Mouse (Mus musculus) layer of hippocampus, postnatal 14 days (tissue): ENCODE data around the gene Scrt2. TPM values are rescaled to one million over a fixed set of nuclear protein-coding genes. Genes with fewer than 3 reads are reported as not detected.

Experiments
- DNase-seq, 2 experiments: peaks; one replicate each; pipeline ENCODE4 v3.0.0; 2021 to 2022; ENCODE audit warnings: low spot score in 2 of 2, mixed read lengths in 1 of 2
- total RNA-seq, 2 experiments: library from RNA; stranded (reverse); gene quantifications; 2 replicates each; pipeline ENCODE4 v1.2.3; 2021

The Scrt2 gene
- total RNA-seq, 2 experiments from 2014 or later = 25.6 to 27.7 TPM

DNA sequence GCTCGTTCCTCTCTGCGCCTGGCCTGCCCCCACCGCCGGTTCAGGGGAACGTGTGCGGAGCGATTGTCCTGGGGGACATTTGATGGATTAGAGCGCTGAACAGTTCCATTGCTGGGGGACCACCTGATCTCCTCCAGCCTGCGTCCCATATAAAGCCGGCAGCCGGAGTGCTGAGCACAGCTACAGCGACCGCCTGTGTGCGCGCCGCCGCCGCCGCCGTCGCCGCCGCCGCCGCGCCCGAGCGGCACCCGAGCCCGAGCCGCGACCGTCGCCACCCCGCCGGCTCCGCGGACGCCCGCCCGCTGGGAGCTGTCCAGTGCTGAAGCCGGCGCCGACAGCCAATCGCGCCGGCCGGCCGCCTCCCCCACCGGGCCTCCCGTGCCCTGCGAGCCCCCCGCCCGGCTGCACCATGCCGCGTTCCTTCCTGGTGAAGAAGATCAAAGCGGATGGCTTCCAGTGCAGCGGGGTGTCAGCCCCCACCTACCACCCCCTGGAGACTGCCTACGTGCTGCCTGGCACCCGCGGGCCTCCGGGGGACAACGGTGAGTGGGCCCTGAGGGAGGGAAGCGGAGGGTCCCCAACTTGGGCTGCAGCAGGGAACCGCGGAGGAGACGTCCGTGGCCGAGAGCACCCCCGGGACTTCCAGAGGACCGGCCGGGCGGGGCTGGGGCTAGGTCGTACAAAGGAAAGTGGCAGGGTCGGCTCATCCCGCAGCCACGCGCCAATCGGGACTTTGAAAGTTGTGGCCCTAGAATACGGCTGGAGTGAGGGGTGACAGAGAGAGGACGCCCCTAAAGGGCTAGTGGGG, 516 bp downstream of the Scrt2 start:
- DNase-seq = peak in 1 of 2 experiments; percentile 70

DNA sequence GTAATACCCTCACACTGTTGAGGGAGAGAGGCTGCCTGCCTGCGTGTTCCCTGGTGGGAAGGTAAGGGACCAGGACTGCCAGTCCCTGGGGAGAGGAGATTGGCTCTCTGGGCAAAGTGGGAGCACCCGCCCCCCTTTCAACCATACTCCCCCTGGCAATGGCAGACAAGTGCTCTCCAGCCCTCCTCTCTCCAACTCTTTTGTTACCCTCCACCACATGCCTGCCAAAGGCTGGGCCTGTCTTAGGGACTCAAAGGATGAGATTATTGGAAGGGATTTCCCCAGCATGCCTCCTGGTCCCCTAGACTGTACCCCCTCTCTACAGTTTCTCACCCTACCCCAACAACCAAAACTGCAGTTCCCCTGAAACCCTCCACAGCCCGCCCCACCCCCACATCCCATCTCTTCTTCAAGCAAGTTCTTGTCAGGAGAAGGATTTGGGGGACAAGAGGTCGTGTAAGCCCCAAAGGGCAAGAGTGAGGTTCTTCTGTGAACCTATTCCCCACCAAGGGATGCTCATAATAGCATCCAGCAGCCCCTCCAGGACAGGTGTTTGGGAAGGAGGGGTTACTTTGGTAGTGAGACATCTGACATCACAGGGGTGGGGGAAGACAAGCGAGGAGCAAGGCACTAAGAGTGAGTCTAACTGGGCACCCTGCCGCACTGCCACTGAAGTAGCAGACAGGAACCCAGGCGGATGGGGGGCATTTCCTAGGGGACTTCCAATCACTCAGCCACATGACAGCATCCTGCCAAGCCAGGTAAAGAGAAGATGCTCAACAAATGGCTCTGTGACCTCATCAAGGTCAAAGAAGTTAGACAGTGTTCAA, 1.3 kb downstream of the Scrt2 start:
- DNase-seq = no peak

DNA sequence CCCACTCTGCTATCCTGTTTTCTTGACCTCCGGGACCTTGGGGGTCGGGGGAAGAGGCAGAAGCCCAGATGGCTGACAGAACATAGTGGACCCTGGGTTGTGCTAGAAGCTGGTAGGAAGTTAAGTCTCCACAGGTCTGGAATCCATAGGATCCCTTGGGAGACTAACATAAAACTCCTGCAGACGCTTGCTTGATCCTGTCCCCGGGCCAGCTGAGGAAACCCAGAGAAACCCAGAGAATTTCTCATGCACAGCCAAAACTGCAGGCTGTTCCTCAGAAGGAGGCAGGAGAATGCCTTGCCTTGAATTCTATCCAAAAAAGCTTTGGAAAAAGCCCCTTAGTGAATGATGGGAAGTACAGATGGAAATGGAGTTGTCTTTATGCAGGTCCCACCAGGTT, 2.1 kb downstream of the Scrt2 start:
- DNase-seq = no peak

DNA sequence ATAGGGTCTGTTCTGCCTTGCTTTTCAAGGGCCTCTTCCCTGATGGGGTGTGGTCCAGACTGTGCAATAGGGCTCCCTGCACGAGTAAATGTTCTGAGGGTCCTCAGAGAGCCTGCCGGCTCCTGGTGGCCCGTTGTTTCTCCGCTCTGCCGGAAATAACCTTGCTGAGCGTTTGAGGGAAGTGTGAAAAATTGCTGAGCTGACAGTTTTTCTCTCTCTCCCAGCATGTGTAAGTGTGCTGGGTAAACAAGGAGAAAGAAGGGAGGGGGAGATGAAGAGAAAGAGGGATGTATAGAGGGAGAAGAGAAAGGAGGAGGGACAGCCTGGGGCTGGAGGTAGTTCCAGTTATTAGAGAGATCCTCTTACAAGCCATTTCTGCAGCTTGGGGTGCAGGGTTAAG, 3.0 kb downstream of the Scrt2 start:
- no peak for DNase-seq

DNA sequence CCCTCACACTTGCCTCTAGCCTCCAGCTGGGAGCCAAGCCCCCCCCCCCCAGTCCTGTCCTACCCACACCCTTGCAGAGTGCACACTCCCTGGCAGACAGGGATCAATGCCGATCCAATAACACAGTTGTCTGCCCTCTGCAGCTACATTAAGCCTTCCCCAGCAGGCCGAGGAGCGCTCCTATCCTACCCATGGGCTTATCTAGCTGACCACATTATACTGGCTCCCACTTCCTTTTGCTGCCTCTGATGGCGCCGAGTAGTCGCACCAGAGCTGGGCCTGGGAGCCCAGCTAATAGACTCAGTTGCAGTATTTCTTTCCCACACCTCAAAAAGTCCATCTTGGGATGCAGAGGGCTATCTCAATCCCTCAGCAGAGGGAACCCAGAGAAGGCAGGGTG, 4.1 kb downstream of the Scrt2 start:
- DNase-seq = no peak

DNA sequence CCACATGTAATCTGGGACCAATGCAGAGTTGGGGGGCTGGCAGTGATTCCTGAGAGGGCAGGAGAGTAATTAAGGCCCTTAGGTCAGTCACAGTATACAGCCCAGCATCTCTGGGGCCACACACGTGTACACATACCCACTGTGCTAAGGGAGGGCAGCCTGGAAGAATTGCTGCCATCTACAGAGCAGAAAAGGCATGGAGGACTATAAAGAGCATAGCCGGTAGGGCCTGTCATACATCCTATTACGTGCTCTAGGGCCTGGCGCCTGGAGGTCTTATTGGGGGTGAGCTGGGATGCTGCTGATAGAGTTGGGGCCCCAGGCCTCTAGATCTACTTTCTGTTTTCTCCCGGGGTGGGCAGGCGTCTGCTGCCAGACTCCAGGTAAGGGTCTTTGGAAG, 5.1 kb downstream of the Scrt2 start:
- DNase-seq = no peak

DNA sequence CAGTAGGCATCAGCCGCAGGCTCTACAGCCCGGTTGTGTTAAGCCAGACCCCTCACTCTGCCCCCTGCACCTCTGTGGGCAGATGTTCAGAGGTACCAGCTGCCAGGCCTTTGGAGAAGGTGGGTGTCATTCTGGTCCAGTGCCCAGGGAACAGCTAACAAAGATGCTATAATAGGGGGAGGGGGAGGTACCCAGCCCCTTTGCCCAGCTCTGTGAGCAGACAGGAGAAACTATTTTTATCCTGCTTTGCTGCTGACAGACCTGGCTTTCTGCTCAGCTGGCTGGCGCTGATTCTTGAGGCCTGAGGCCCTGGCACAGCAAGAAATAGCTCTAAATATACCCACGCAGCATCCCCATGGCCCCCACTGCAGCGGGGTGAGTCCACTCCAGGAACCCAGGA, 5.8 kb downstream of the Scrt2 start:
- DNase-seq = no peak

DNA sequence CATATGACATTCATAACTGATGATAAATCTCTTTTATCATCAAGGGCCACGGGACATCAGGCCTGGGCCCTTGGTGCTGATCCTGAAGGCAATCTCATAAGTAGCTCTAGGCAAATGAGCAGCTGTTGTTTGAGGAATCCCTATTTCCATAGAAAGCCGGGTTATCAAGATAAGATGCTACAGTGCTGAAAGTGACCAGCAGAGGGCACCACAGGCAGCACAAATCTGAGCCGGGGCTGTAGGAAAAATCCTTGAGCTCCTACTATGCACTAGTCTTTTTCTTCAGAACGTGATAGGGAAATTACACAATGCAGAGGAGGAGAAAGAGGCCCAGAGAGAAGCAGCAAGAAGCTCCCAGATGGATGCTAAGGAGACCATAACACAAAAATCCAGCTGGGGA, 7.7 kb downstream of the Scrt2 start:
- no peak for DNase-seq

DNA sequence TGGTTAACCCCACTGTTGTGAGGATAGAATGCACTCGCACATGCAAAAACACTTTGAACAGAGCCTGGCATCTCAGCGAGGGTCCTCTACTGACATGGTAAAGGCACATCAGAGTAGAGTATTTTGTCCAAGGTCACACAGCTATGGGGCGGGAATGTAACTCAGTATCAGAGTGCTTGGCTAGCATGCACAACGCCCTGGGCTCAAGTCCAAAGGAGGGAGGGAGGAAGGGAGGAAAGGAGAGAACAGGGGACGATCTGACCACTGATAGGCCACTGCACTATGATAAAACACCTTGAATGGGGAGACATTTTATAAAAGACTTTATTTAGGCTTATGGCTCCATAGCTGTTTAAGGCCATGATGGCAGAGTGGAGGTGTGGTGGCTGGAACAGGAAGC, 8.3 kb downstream of the Scrt2 start:
- DNase-seq = no peak

DNA sequence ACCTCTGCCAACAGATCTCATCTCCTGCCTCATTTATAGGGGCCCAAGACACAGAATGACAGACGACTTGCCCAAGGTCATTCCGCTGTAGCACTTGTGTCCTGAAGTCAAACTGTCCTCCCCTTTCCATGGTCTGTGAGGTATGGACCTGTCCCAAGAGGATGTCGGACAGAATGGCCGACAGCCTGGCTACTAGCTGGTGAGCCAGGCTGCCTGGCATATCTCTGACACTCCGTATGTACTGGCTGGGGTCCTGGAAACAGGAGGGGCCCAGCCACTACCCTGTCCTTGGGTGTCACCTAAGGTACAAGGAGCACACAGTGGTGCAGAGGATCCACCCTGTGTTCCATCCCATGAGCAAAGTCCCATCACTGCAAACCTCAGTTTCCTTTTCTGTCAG, 9.2 kb downstream of the Scrt2 start:
- no peak for DNase-seq

DNA sequence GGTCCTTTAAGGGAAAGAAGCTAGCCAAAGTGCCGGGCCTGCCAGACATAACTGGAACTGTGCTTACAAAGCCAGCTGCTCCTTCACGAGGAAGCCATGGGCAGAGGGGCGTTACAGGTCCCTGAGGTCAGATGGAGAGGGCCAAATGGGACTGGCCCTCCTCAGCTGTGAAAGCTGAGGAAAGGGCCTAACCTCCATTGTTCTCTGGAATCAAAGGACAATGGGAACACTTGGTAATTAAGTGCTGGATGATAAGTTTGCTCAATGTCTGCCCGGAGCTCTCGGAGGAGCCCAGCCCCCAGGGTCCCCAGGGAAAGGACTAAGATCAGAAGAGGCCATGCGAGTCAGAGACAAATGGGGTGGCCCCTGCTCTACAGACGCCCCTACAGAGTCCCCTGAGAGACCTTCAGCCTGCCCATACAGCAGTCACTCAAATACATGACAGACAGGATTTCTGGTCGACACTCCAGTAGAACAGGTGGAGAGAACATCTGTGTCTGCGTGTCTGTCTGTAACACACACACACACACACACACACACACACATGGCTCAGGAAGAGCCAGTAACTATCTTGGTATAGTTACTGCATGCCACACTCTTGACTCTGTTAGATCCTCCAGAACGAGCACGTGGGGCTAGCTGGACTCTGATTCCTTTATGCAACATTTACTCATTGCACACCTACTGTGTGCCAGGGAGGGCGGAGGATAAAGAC, 10.2 kb downstream of the Scrt2 start:
- no peak for DNase-seq

DNA sequence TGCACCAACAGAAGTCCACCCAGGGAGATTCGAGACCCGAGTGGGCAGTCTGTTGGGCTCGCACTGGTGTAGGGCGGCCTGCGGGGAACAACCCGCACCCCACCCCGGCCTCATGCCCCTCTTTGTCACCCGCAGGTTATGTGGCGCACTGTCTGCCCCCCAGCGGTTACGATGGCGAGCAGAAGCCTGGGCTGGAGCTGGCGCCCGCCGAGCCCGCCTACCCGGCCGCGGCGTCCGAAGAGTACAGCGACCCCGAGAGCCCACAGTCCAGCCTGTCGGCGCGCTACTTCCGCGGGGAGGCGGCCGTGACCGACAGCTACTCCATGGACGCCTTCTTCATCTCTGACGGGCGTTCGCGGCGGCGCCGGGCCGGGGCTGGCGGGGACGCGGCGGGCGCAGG, 11.6 kb downstream of the Scrt2 start:
- DNase-seq = no peak

DNA sequence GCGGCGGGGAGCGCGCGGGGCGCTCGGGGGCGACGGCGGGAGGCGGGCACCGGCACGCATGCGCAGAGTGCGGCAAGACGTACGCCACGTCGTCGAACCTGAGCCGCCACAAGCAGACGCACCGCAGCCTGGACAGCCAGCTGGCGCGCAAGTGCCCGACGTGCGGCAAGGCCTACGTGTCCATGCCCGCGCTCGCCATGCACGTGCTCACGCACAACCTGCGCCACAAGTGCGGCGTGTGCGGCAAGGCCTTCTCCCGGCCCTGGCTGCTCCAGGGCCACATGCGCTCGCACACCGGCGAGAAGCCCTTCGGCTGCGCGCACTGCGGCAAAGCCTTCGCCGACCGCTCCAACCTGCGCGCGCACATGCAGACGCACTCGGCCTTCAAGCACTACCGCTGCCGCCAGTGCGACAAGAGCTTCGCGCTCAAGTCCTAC, 12.0 kb downstream of the Scrt2 start:
- DNase-seq = no peak

DNA sequence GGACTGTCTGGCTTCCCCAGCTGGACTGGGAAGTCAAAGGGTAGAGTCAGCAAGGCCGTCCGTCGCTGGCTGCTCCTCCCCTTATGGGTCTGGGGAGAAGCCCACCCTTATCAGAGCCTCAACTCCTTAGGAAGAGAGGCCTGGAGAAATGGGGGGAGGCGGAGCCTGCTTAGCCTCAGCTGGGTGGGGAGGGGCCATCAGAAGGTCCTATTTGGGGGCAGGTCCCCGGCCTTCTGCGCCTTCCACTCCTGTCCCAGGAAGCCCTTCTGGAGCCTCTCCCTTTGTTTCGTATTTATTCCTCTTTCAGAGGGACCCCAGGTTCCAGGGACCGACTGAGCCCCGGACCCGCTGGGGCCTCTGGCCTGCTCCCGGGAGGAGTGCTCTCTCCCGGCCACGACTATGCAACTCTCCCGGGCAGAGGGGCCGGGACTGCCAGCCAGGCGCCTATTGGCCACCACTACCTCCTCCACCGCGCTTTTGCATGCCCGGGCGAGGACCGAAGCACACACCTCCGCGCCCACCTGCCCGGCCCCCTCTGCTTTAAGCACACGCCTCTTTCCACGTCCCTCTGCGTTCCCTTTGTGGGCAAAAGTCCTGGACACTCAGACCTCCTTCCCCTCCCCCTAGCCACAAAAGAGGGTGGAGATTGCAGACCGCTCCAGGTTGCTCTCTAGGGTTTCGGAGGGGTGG, 13.7 kb downstream of the Scrt2 start:
- DNase-seq = no peak

DNA sequence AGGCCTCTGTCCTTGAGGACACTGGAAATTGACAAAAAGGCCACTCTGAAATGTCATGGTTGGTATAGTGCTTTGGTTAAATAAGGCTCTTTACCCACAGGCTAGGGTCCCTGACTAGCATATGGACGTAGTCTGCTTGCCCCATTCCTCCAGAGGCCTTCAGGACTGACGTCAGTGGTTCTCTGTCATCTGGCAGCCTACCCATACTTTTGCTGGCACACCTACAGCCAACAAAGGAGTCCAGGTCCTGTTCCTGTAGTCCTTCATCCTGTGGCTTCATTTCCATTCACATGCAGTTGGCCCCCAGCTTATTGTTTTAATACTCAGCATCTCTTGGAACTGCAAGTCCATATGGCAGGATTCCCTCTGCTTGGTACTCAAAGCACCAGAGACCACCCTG, 15.6 kb downstream of the Scrt2 start:
- DNase-seq = no peak

DNA sequence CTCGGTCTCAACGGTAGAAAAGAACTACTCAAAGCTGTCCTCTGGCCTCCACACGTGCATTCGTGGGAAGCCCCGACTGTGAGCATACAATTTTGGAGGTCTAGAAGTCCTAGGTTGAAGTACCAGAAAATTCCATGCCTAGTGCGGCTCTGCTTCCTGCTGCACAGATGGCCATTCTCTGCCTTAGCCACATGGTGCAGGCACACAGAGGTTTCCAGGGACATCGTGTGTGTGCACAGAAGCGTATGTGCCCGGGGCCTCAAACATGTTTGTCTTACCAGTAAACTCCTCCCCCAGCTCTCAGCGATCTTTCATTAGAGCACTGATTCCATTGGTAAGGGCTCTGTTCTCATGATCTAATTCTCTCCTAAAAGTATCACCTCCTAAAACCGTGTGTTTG, 16.6 kb downstream of the Scrt2 start:
- DNase-seq = no peak

DNA sequence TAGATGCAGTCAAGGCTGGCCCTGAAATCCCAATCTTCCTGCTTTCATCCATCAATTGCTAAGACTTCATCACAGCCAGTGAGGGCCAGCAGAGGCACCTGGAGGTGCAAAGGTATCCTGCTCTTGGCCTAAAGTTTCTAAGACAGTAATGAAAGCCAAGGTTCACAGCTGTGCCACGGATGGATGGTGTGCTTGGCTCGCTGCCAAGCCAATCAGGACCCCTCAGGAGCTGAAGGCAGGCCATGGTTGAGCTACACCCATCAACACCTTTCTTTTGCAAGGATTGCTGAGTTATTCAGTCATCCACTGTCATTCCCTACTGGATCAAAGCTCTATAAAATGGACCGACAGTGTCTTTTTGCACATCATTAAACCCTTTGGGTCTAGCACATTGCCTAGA, 18.2 kb downstream of the Scrt2 start:
- no peak for DNase-seq

DNA sequence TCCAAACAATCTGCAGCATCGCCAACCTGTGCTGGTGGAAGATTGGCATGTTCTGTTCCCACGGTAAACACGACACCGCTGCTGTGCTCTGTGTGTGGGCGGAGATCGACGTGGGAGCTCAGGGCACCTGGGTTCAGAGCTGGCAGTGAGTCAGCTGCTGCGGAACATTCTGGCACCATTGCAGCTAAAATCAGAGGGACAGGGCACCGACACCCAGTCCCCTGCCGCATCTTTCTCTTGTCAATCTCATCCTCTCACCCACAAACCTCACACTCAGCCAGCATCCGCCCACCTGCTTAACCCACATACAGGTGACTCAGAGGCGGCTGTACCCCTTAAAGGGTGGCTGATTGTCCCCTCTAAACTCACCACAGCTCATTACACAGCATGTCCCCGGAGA, 20.4 kb downstream of the Scrt2 start:
- no peak for DNase-seq

DNA sequence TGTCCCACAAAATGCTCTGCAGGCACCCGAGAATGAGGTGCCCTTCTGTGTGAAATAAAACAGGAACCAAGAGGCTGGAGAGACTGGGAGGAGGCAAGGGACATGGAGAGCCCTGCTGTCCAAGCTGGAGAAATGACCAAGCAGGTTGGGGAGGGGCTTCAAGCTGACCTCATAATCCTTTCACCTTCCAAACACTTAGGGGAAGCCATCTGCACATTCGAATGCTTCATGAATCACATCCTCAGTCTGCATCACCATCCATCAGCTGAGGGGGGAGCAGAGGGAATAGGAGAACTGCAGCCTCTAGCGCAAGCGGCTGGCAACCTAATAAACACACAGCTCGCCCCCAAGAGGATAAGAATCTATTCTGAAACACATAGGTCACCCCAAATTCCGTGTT, 21.0 kb downstream of the Scrt2 start:
- DNase-seq = no peak

DNA sequence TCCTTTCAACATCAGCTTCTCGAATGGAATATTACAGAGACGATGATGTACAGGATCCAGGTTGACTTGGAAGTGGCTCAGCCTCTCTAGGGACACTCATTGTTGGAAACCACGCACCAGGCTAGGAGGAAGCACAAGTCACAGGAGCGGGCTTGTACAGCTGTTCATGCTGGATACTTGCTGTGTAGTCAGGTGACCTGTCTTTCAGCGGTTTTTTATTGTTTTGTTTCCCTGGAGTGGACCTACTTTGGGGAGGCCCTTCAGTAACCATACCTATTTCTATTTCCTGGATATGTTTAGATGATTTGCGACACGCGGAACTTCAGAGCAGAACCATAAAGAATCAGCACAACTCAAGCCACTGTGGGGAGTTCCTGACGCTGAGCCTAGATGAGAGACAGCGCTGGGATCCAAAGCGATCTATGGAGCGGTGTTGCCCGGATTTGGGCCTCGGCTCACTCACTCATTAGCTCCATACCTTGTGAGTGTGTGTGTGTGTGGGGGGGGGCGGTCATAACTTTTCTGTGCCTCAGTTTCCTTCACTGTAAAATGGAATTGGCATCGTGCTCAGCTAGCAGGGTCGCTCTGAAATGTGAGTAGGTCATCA, 23.5 kb downstream of the Scrt2 start:
- DNase-seq = no peak
